Mouse (Mus musculus): Measurements from ENCODE around the gene Epb41. TPM values are rescaled to one million over a fixed set of nuclear protein-coding genes. Genes with fewer than 3 reads are reported as not detected.

The Epb41 gene
- total RNA-seq, 2 experiments from 2014 or later: 86.0 to 131 TPM

Small RNAs within 50 kb of the gene (microRNA-seq; reads per million reads assigned to microRNA genes)
- 0 reads per million in 2 experiments for gene Gm27445

Other genes starting within 250 kb of the Epb41 start
- gene Ptpru, start 237.0 kb downstream of the Epb41 start, total RNA-seq (2021): 1 to 10 TPM; 2.0 to 3.0 TPM
- gene Mecr, start 231.9 kb downstream of the Epb41 start, total RNA-seq (2021): 10 to 100 TPM; 31.7 to 33.2 TPM
- 10 to 100 TPM; 53.6 to 53.7 TPM for gene Srsf4, start 201.7 kb downstream of the Epb41 start, total RNA-seq (2021)
- gene Tmem200b, start 153.6 kb downstream of the Epb41 start, total RNA-seq (2021): 10 to 100 TPM; 11.3 to 14.4 TPM
- gene Gm10300, start 624 bp downstream of the Epb41 start, total RNA-seq (2021): under 1 TPM in 1 of 2 experiments, not detected in 1; 0.10 TPM
- gene Oprd1, start 69.2 kb upstream of the Epb41 start, total RNA-seq (2021): under 1 TPM; 0.24 to 0.30 TPM
- 10 to 100 TPM; 40.0 to 42.4 TPM for gene Ythdf2, start 137.0 kb upstream of the Epb41 start, total RNA-seq (2021)
- gene Gmeb1, start 186.3 kb upstream of the Epb41 start, total RNA-seq (2021): 10 to 100 TPM; 14.5 TPM
- gene Taf12, start 199.1 kb upstream of the Epb41 start, total RNA-seq (2021): 10 to 100 TPM; 21.8 to 28.0 TPM
- gene Rab42, start 228.1 kb upstream of the Epb41 start, total RNA-seq (2021): 1 to 10 TPM; 1.1 TPM

All from heart, postnatal 10 days (tissue).